Mouse (Mus musculus) C2C12 (cell line): Measurements from ENCODE around the gene Ccdc142. TPM values are rescaled to one million over a fixed set of nuclear protein-coding genes. Genes with fewer than 3 reads are reported as not detected.

Source experiments
- H3K27me3 ChIP-seq: one replicate; pipeline ENCODE4 v1.6.1; 2011; ENCODE audit not compliant: control insufficient read depth, insufficient read depth, insufficient read length
- H3K36me3 ChIP-seq: one replicate; pipeline ENCODE4 v1.6.1; 2011; ENCODE audit not compliant: control insufficient read depth, insufficient read depth
- H3K4me3 ChIP-seq: one replicate; pipeline ENCODE4 v1.5.1; 2011; ENCODE audit warnings: mild to moderate bottlenecking, control low read depth; ENCODE audit not compliant: poor library complexity, insufficient read depth, severe bottlenecking
- H3K79me2 ChIP-seq: one replicate; pipeline ENCODE4 v1.6.1; 2011; ENCODE audit not compliant: control insufficient read depth, insufficient read depth
- H3K79me3 ChIP-seq: one replicate; pipeline ENCODE4 v1.6.1; 2011; ENCODE audit warnings: low read depth, control low read depth
- H3ac ChIP-seq: one replicate; pipeline ENCODE3; 2011; ENCODE audit warnings: low read depth; ENCODE audit not compliant: control insufficient read depth, insufficient read length
- CEBPB ChIP-seq: IDR thresholded peaks from one replicate; pipeline ENCODE4 v1.6.1; 2011; ENCODE audit warnings: low read depth, mild to moderate bottlenecking, control low read depth, moderate library complexity
- CTCF ChIP-seq: IDR thresholded peaks from one replicate; pipeline ENCODE4 v1.5.1; 2011; ENCODE audit not compliant: control insufficient read depth, insufficient read depth, insufficient read length
- FOSL1 ChIP-seq: IDR thresholded peaks from one replicate; pipeline ENCODE4 v1.8.0; 2011; ENCODE audit warnings: mild to moderate bottlenecking, low read length; ENCODE audit not compliant: poor library complexity, insufficient read depth, severe bottlenecking
- MAX ChIP-seq: IDR thresholded peaks from one replicate; pipeline ENCODE4 v1.6.1; 2011; ENCODE audit warnings: mild to moderate bottlenecking, control low read depth
- MYOD1 ChIP-seq: IDR thresholded peaks from one replicate; pipeline ENCODE4 v1.6.1; 2011; ENCODE audit warnings: low read depth; ENCODE audit not compliant: control insufficient read depth, insufficient read length
- MYOG ChIP-seq: IDR thresholded peaks from one replicate; pipeline ENCODE4 v1.6.1; 2011; ENCODE audit not compliant: control insufficient read depth, insufficient read length; ENCODE audit errors: extremely low read depth
- USF1 ChIP-seq: IDR thresholded peaks from one replicate; pipeline ENCODE4 v1.6.1; 2011; ENCODE audit warnings: low read depth, mild to moderate bottlenecking, control low read depth, moderate library complexity
- polyA plus RNA-seq: library from polyadenylated mRNA; unstranded; fragments of >200 nt; fragmentation: generic; extraction: Trizol; gene quantifications from one replicate; pipeline ENCODE4 v1.2.1, GENCODE M21; 2012; ENCODE audit warnings: missing spikeins

The Ccdc142 gene
- polyA plus RNA-seq, 1 experiment: 0.75 TPM

GRCm38 (mm10) chr6:83111510-83112136 lies 10.2 kb downstream of the Ccdc142 start:
- TF ChIP-seq USF1 (no peak), MYOD1 (no peak), MAX (no peak), MYOG (no peak), CEBPB (no peak), FOSL1 (no peak), CTCF (no peak)
- H3K36me3 ChIP-seq: peaks cover 21% of the 10 kb centered on the region

DNA sequence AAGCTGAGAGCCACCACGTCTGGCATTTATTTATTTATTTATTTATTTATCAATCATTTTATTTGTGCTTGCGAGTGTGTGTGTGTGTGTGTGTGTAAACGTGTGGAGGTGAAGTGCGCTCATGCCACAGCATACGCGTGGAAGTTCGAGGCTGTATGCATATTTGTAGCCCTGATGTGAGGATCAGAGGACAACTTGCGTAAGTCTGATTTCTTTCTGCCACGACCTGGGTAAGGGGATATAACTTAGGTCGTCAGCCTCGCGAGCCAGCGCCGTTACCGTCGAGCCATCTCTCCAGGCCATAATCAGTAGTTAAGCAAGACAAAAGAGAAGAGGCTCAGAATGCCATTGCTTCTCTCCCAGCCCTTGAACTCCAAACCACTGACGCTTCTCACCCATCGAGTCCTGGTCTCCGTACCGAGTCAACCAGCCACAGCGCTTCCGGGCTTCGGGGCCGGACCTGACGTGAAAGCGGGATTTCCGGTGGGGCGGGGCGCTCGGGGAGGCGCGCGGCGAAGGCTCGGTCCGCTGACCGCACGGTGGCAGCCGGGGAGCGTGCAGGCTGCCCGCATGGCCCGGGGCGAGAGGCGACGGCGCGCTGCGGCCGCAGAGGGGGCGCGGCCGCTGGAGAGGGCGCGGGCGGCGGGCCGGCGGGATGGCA lies 13.7 kb downstream of the Ccdc142 start, which contains the start of gene Mogs:
TSS of gene Mogs (plus strand) at position 486 of the 661 bp plus-strand sequence.
- TF ChIP-seq FOSL1 (no peak), USF1 (no peak), MYOG (no peak), MYOD1 (no peak), CTCF (peak; percentile 91), MAX (peak; percentile 74), CEBPB (peak; percentile 12)
- peak within 1 kb of the TSS; percentile 92 for H3ac ChIP-seq

More at GRCm38 (mm10) chr6:83111510-83112136, 10.2 kb downstream of the Ccdc142 start:
- no peak overlapping the region for H3ac ChIP-seq
- peaks cover 58% of the 10 kb centered on the region for H3K79me2 ChIP-seq
- peaks cover 25% of the 10 kb centered on the region for H3K79me3 ChIP-seq
- H3K27me3 ChIP-seq: no peaks in the 10 kb centered on the region
- H3K4me3 ChIP-seq: no peak overlapping the region

GRCm38 (mm10) chr6:83115682-83116372 lies 14.4 kb downstream of the Ccdc142 start:
- Histone ChIP-seq H3ac (peak overlapping the region; percentile 92), H3K79me2 (peaks cover 63% of the 10 kb centered on the region), H3K4me3 (peak overlapping the region; percentile 86), H3K79me3 (peaks cover 24% of the 10 kb centered on the region), H3K27me3 (no peaks in the 10 kb centered on the region), H3K36me3 (peaks cover 36% of the 10 kb centered on the region)
- TF ChIP-seq CEBPB (no peak), CTCF (no peak), MYOG (no peak), USF1 (no peak), MYOD1 (no peak), FOSL1 (no peak), MAX (no peak)

More for the DNA sequence above, 13.7 kb downstream of the Ccdc142 start, which contains the start of gene Mogs:
- H3K79me2 ChIP-seq: peaks cover 63% of the 10 kb centered on the region
- H3K27me3 ChIP-seq: no peaks in the 10 kb centered on the region
- H3K36me3 ChIP-seq: peaks cover 43% of the 10 kb centered on the region
- H3K79me3 ChIP-seq: peaks cover 22% of the 10 kb centered on the region
- H3K4me3 ChIP-seq: peak within 1 kb of the TSS; percentile 86

DNA sequence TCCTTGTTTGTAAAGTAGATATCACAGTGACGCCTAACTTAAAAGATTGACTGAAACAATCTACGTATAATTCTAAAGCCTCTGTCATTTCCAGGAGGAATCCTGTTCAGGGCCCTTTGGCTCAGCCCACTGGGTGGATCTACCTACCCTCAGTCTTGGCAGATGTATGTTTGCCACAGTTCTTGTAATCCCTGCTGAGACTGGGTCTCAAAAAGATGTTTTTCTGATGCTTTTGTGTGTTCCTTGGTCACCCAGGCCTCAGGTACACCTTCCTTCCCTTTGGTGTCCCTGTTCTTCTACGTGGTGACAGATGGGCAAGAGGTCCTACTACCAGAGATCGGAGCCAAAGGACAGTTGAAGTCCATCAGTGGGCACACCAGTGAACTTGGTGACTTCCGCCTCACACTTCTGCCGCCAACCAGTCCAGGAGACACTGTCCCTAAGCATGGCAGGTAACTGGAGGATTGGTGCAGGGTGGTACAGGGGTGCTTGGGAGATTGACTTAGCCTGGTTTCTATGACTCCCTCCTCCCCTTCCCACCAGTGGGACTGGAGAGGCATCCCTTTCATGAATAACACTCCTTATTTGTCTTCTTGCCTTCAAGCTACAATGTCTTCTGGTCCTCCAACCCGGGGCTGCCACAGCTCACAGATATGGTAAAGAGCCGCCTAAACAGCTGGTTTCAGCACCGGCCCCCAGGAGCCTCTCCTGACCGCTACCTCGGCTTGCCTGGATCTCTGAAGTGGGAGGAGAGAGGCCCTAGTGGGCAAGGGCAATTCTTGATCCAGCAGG lies 15.2 kb downstream of the Ccdc142 start:
- Histone ChIP-seq H3K4me3 (peak overlapping the region; percentile 86), H3K36me3 (peaks cover 29% of the 10 kb centered on the region), H3K79me3 (peaks cover 24% of the 10 kb centered on the region), H3ac (peak overlapping the region; percentile 92), H3K79me2 (peaks cover 62% of the 10 kb centered on the region), H3K27me3 (no peaks in the 10 kb centered on the region)
- TF ChIP-seq MYOG (no peak), MYOD1 (no peak), CEBPB (no peak), FOSL1 (no peak), MAX (no peak), CTCF (no peak), USF1 (no peak)

DNA sequence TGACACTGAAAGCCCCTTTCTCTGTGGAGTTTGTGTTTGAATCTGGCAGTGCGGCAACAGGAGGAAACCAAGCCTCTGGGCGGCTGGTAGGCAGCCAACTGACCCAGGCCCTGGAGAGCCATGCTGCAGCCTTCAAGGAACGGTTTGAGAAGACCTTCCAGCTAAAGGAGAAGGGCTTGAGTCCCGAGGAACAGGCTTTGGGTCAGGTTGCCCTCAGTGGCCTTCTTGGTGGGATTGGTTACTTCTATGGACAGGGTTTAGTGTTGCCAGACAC lies 15.7 kb downstream of the Ccdc142 start:
- Histone ChIP-seq H3K36me3 (peaks cover 28% of the 10 kb centered on the region), H3K79me3 (peaks cover 24% of the 10 kb centered on the region), H3K79me2 (peaks cover 62% of the 10 kb centered on the region), H3ac (no peak overlapping the region), H3K4me3 (no peak overlapping the region), H3K27me3 (no peaks in the 10 kb centered on the region)
- TF ChIP-seq CTCF: no peak
- no peak for TF ChIP-seq MYOG
- no peak for TF ChIP-seq MAX
- no peak for TF ChIP-seq USF1
- no peak for TF ChIP-seq CEBPB
- TF ChIP-seq MYOD1: no peak
- no peak for TF ChIP-seq FOSL1
